Mouse (Mus musculus) forebrain, embryonic 16.5 days (tissue): ENCODE measurements around the gene Sgpp1. TPM values are rescaled to one million over a fixed set of nuclear protein-coding genes. Genes with fewer than 3 reads are reported as not detected.

ENCODE experiments used
- ATAC-seq: fragments of 200-750 bp; cut with Nextera tagmentation; 2 replicates; pipeline ENCODE4 v1.8.0; 2017; ENCODE audit warnings: mild to moderate bottlenecking, moderate library complexity
- H3K27ac ChIP-seq: fragments of 300-500 bp; sonication (generic); 2 replicates; pipeline ENCODE4 v1.5.1; 2014; ENCODE audit warnings: low read length, control low read depth
- H3K27me3 ChIP-seq: fragments of 300-500 bp; sonication (generic); replicated peaks from 2 replicates; pipeline ENCODE4 v1.6.1; 2014; ENCODE audit warnings: low read length; ENCODE audit not compliant: control insufficient read depth, insufficient read depth
- H3K36me3 ChIP-seq: fragments of 300-500 bp; sonication (generic); 2 replicates; pipeline ENCODE4 v1.6.1; 2014; ENCODE audit not compliant: control insufficient read depth, insufficient read depth
- H3K4me1 ChIP-seq: fragments of 300-500 bp; sonication (generic); replicated peaks from 2 replicates; pipeline ENCODE4 v1.6.1; 2014; ENCODE audit warnings: low read length; ENCODE audit not compliant: control insufficient read depth, insufficient read depth
- H3K4me2 ChIP-seq: fragments of 300-500 bp; sonication (generic); 2 replicates; pipeline ENCODE4 v1.6.1; 2014; ENCODE audit warnings: mild to moderate bottlenecking, low read length, control low read depth
- H3K4me3 ChIP-seq: fragments of 300-500 bp; sonication (generic); replicated peaks from 2 replicates; pipeline ENCODE4 v1.5.1; 2014; ENCODE audit warnings: mild to moderate bottlenecking, low read length, control low read depth
- H3K9ac ChIP-seq: fragments of 300-500 bp; sonication (generic); replicated peaks from 2 replicates; pipeline ENCODE4 v1.6.1; 2014; ENCODE audit warnings: low read depth, low read length, control low read depth
- H3K9me3 ChIP-seq: fragments of 300-500 bp; sonication (generic); 2 replicates; pipeline ENCODE4 v1.6.1; 2016; ENCODE audit warnings: low read length; ENCODE audit not compliant: control insufficient read depth
- WGBS: fragments of 180-500 bp; shearing (Covaris S2); extraction: QIAGEN DNeasy Blood & Tissue Kit; methylation state at CpG from one replicate; pipeline ENCODE4 v1.1.7; 2014; 5-methylcytosine and 5-hydroxymethylcytosine counted together
- polyA plus RNA-seq: library from polyadenylated mRNA; unstranded; fragments of >200 nt; fragmentation: Nextera tagmentation; extraction: Ambion mirVana; gene quantifications from 2 replicates; pipeline ENCODE4 v1.2.1, GENCODE M21; 2015

Sgpp1 gene
- polyA plus RNA-seq, 1 experiment from 2014 or later, result 14.2 TPM

GRCm38 (mm10) chr12:75734891-75735245 lies 661 bp downstream of the Sgpp1 start:
- WGBS, result 1% methylated on average over 17 of the region's 17 CpGs
- Histone ChIP-seq H3K36me3 (no peaks in the 10 kb centered on the region), H3K4me2 (peak overlapping the region; percentile 99), H3K9me3 (no peaks in the 10 kb centered on the region), H3K27ac (no peak overlapping the region; the same call in 1 of the 2 replicates), H3K9ac (peak overlapping the region; percentile 94), H3K27me3 (no peaks in the 10 kb centered on the region), H3K4me3 (peak overlapping the region; percentile 54), H3K4me1 (peaks cover 21% of the 10 kb centered on the region)
- ATAC-seq, result peak; percentile 5; the same call in 1 of the 2 replicates

DNA sequence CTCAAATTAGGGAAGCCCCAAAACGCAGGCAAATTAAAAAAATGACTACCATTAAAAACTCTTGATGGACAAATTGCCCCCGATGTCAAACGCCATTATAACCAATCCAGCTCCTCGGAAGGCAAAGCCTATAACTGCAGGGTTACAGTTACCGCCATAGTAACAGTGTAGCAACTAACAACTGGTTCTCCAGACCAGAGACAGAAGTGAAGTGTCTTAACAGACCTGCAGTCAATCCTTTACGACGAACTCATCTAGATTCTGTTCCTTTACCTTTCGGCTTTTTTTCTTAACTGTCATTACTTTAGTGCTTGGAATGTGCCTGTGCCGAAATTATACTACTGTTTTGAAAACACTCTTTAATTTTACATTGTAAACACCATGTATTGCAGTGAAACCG lies 1.4 kb downstream of the Sgpp1 start:
- H3K9ac ChIP-seq, result peak overlapping the region; percentile 94
- H3K27ac ChIP-seq, result no peak overlapping the region
- H3K36me3 ChIP-seq, result no peaks in the 10 kb centered on the region
- H3K9me3 ChIP-seq, result no peaks in the 10 kb centered on the region
- no peaks in the 10 kb centered on the region for H3K27me3 ChIP-seq
- WGBS, result 21% methylated on average over 10 of the region's 10 CpGs
- ATAC-seq, result no peak
- H3K4me2 ChIP-seq, result peak overlapping the region; percentile 99
- H3K4me1 ChIP-seq, result peaks cover 21% of the 10 kb centered on the region
- peak overlapping the region; percentile 54 for H3K4me3 ChIP-seq

- H3K9ac ChIP-seq, result no peak overlapping the region
- peaks cover 3% of the 10 kb centered on the region; the same call in 1 of the 2 replicates for H3K36me3 ChIP-seq
- H3K4me1 ChIP-seq, result peaks cover 21% of the 10 kb centered on the region
- no peak for ATAC-seq
- H3K4me3 ChIP-seq, result peak overlapping the region; percentile 20
- H3K9me3 ChIP-seq, result no peaks in the 10 kb centered on the region
- no peaks in the 10 kb centered on the region for H3K27me3 ChIP-seq
- no peak overlapping the region for H3K27ac ChIP-seq
- H3K4me2 ChIP-seq, result peak overlapping the region; percentile 99
- 34% methylated on average over 7 of the region's 7 CpGs for WGBS
Observed at GRCm38 (mm10) chr12:75733331-75734070, 2.0 kb downstream of the Sgpp1 start.

- H3K4me1 ChIP-seq, result peaks cover 21% of the 10 kb centered on the region
- H3K4me2 ChIP-seq, result no peak overlapping the region
- WGBS, result 67% methylated on average over 6 of the region's 6 CpGs
- H3K9me3 ChIP-seq, result no peaks in the 10 kb centered on the region
- ATAC-seq, result no peak
- H3K4me3 ChIP-seq, result no peak overlapping the region
- H3K36me3 ChIP-seq, result peaks cover 6% of the 10 kb centered on the region; the same call in 1 of the 2 replicates
- no peak overlapping the region for H3K9ac ChIP-seq
- H3K27me3 ChIP-seq, result no peaks in the 10 kb centered on the region
- H3K27ac ChIP-seq, result no peak overlapping the region
Observed at GRCm38 (mm10) chr12:75731927-75732443, 3.5 kb downstream of the Sgpp1 start.

DNA sequence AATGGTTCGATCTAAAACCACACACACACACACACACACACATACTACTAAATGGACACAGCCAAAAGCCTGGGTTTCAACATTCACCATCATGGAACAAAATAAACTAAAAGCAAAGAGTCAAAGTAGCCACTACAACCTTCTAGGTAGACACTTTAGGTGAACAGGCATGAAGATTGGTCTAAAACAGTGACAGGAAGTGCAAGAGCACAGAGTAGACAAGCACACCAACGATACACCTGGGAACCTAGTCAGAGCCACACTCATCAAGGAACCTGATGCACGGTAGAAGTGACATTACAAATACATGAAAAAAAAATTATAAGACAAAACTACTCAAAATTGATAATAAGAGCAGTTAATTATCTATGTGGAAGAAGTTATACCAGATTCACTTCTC lies 4.0 kb downstream of the Sgpp1 start:
- ATAC-seq, result no peak
- H3K4me3 ChIP-seq, result no peak overlapping the region
- 89% methylated on average over 3 of the region's 3 CpGs for WGBS
- H3K9me3 ChIP-seq, result no peaks in the 10 kb centered on the region
- H3K4me1 ChIP-seq, result peaks cover 21% of the 10 kb centered on the region
- H3K9ac ChIP-seq, result no peak overlapping the region
- no peak overlapping the region for H3K4me2 ChIP-seq
- H3K36me3 ChIP-seq, result peaks cover 6% of the 10 kb centered on the region; the same call in 1 of the 2 replicates
- H3K27me3 ChIP-seq, result no peaks in the 10 kb centered on the region
- no peak overlapping the region for H3K27ac ChIP-seq

GRCm38 (mm10) chr12:75730458-75730857 lies 5.1 kb downstream of the Sgpp1 start:
- Histone ChIP-seq H3K9ac (no peak overlapping the region), H3K4me3 (no peak overlapping the region), H3K27ac (no peak overlapping the region), H3K36me3 (peaks cover 6% of the 10 kb centered on the region; the same call in 1 of the 2 replicates), H3K4me2 (no peak overlapping the region), H3K4me1 (peaks cover 18% of the 10 kb centered on the region), H3K9me3 (no peaks in the 10 kb centered on the region), H3K27me3 (no peaks in the 10 kb centered on the region)
- no peak for ATAC-seq
- WGBS, result 79% methylated on average over 4 of the region's 4 CpGs

- Histone ChIP-seq H3K4me3 (no peak overlapping the region), H3K27me3 (no peaks in the 10 kb centered on the region), H3K36me3 (peaks cover 6% of the 10 kb centered on the region; the same call in 1 of the 2 replicates), H3K9ac (no peak overlapping the region), H3K4me2 (no peak overlapping the region), H3K4me1 (peaks cover 19% of the 10 kb centered on the region), H3K9me3 (no peaks in the 10 kb centered on the region), H3K27ac (no peak overlapping the region)
- no peak for ATAC-seq
- 75% methylated on average over 1 of the region's 1 CpGs for WGBS
Observed at GRCm38 (mm10) chr12:75729876-75730275, 5.7 kb downstream of the Sgpp1 start.

DNA sequence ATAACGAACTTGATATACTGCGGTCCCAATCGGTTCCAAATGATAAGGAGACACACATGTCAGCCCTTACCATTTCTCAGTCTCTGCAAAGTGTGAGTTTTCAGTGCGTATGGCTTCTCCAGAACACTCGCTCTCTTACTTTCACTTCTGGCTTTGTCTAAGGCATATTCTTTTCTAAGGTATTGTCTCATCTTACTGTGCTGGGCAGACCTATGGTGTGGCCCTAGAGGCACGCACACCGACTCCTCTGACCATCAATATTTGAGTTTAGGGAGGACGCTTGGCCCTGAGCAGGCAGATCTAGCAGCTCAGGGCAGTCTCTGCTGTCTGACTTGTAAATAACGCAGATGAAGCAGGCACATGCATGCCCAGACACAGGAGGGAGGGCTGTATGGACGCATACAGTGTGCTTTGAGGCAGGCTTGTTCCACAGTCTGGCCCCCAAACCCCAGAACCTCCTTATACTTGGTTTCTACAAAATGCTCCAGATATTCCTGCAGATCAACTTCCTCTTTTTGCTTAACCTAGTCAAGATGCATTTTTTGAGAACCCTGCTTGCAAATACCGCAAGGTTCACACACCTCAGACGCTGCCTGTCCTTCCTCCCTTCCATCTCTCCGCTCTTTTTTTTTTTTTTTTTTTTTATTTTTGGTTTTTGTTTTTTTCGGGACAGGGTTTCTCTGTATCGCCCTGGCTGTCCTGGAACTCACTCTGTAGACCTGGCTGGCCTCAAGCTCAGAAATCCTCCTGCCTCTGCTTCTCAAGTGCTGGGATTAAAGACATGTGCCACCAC lies 8.0 kb downstream of the Sgpp1 start:
- no peaks in the 10 kb centered on the region for H3K9me3 ChIP-seq
- 94% methylated on average over 14 of the region's 15 CpGs for WGBS

DNA sequence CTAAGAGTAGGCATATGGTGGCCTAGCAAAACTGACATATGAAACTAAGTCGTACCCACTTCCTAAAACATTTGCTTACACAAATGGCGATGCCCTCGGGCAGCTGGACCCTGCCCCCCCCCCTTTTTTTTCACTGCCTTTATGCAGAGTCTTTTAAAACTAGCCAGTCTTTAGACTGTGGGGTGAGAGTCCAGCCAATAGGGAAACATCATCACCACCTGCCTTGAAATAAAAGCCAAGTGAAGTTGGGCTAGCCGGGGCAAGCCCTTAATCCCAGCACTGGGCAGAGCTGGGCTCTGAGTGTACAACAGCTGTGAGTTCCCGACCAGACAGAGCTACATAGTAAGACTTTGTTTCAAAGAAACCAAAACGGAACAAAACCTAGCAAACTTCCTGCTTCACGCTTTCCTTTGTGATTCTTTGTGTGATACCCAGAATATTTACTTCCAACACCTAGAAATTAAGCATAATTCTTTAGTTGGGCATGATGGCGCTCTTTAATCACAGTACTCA lies 9.1 kb downstream of the Sgpp1 start:
- H3K4me3 ChIP-seq, result no peak overlapping the region
- peaks cover 6% of the 10 kb centered on the region; the same call in 1 of the 2 replicates for H3K36me3 ChIP-seq
- no peak for ATAC-seq
- H3K27me3 ChIP-seq, result no peaks in the 10 kb centered on the region
- no peaks in the 10 kb centered on the region for H3K9me3 ChIP-seq
- 0 out of 2 replicates have a peak, but pooled peaks cover 2% of the 10 kb centered on the region for H3K4me1 ChIP-seq
- no peak overlapping the region for H3K27ac ChIP-seq
- no peak overlapping the region for H3K4me2 ChIP-seq
- no peak overlapping the region for H3K9ac ChIP-seq
- 81% methylated on average over 8 of the region's 8 CpGs for WGBS

More for the DNA sequence above, 8.0 kb downstream of the Sgpp1 start:
- Histone ChIP-seq H3K4me2 (no peak overlapping the region), H3K27me3 (no peaks in the 10 kb centered on the region), H3K9ac (no peak overlapping the region), H3K4me1 (0 out of 2 replicates have a peak, but pooled peaks cover 2% of the 10 kb centered on the region), H3K4me3 (no peak overlapping the region), H3K27ac (no peak overlapping the region), H3K36me3 (peaks cover 6% of the 10 kb centered on the region; the same call in 1 of the 2 replicates)
- no peak for ATAC-seq
